Mouse (Mus musculus) hindbrain, embryonic 14.5 days (tissue): ENCODE measurements around the gene Atp6v0c. TPM values are rescaled to one million over a fixed set of nuclear protein-coding genes. Genes with fewer than 3 reads are reported as not detected.

ENCODE experiments used
- ATAC-seq: fragments of 200-750 bp; cut with Nextera tagmentation; 2 replicates; pipeline ENCODE4 v1.8.0; 2017; ENCODE audit warnings: moderate number of reproducible peaks, mild to moderate bottlenecking, moderate TSS enrichment, moderate library complexity; ENCODE audit not compliant: low FRiP score
- DNase-seq: peaks from one replicate; pipeline ENCODE4 v3.0.0-alpha.2; 2015; ENCODE audit warnings: low spot score
- H3K27ac ChIP-seq: fragments of 300-500 bp; sonication (generic); 2 replicates; pipeline ENCODE4 v1.5.1; 2014; ENCODE audit warnings: mild to moderate bottlenecking, moderate library complexity
- H3K27me3 ChIP-seq: fragments of 300-500 bp; sonication (generic); 2 replicates; pipeline ENCODE4 v1.6.1; 2014; ENCODE audit warnings: mild to moderate bottlenecking, low read length, mixed read lengths; ENCODE audit not compliant: control insufficient read depth, insufficient read depth
- H3K36me3 ChIP-seq: fragments of 300-500 bp; sonication (generic); replicated peaks from 2 replicates; pipeline ENCODE4 v1.6.1; 2014; ENCODE audit not compliant: control insufficient read depth, insufficient read depth
- H3K4me1 ChIP-seq: fragments of 300-500 bp; sonication (generic); replicated peaks from 2 replicates; pipeline ENCODE4 v1.6.1; 2014; ENCODE audit warnings: antibody characterized with exemption, low read length, mixed read lengths; ENCODE audit not compliant: control insufficient read depth, insufficient read depth
- H3K4me2 ChIP-seq: fragments of 300-500 bp; sonication (generic); replicated peaks from 2 replicates; pipeline ENCODE4 v1.6.1; 2014; ENCODE audit warnings: mild to moderate bottlenecking, moderate library complexity
- H3K4me3 ChIP-seq: fragments of 300-500 bp; sonication (generic); replicated peaks from 2 replicates; pipeline ENCODE4 v1.5.1; 2014; ENCODE audit warnings: mild to moderate bottlenecking, low read length
- H3K9ac ChIP-seq: fragments of 300-500 bp; sonication (generic); 2 replicates; pipeline ENCODE4 v1.6.1; 2014
- H3K9me3 ChIP-seq: fragments of 300-500 bp; sonication (generic); 2 replicates; pipeline ENCODE4 v1.6.1; 2016; ENCODE audit warnings: low read length; ENCODE audit not compliant: control insufficient read depth
- WGBS: fragments of 180-500 bp; shearing (Covaris S2); extraction: QIAGEN DNeasy Blood & Tissue Kit; methylation state at CpG from one replicate; pipeline ENCODE4 v1.1.7; 2014; 5-methylcytosine and 5-hydroxymethylcytosine counted together
- polyA plus RNA-seq: library from polyadenylated mRNA; unstranded; fragments of >200 nt; fragmentation: Nextera tagmentation; extraction: Ambion mirVana; gene quantifications from 2 replicates; pipeline ENCODE4 v1.2.1, GENCODE M21; 2014

The Atp6v0c gene
- polyA plus RNA-seq, 1 experiment from 2014 or later = 1,495 TPM

- peaks cover 26% of the 10 kb centered on the region for H3K4me1 ChIP-seq
Observed at GRCm38 (mm10) chr17:24163176-24163962, 6.1 kb downstream of the Atp6v0c start, which contains the start of gene Amdhd2. Gene Amdhd2 (minus strand): TSS chr17:24163766.

GRCm38 (mm10) chr17:24162584-24163175, 6.8 kb downstream of the Atp6v0c start:
- 36% methylated on average over 17 of the region's 17 CpGs for WGBS

More at GRCm38 (mm10) chr17:24163176-24163962, 6.1 kb downstream of the Atp6v0c start, which contains the start of gene Amdhd2:
- peak within 1 kb of the TSS; percentile 79 for H3K4me3 ChIP-seq
- no peaks in the 10 kb centered on the region for H3K27me3 ChIP-seq
- H3K9me3 ChIP-seq = no peaks in the 10 kb centered on the region
- H3K36me3 ChIP-seq = peaks cover 24% of the 10 kb centered on the region
- H3K4me2 ChIP-seq = peak within 1 kb of the TSS; percentile 99
- H3K9ac ChIP-seq = peak within 1 kb of the TSS; percentile 86
- 2% methylated on average over 47 of the region's 47 CpGs for WGBS
- peak; percentile 91 for ATAC-seq
- peak within 1 kb of the TSS; percentile 84 for H3K27ac ChIP-seq
- peak; percentile 97 for DNase-seq

GRCm38 (mm10) chr17:24161466-24161865, 8.0 kb downstream of the Atp6v0c start:
- no peaks in the 10 kb centered on the region for H3K27me3 ChIP-seq
- H3K4me3 ChIP-seq = no peak overlapping the region
- DNase-seq (no peak), ATAC-seq (no peak)
- peaks cover 22% of the 10 kb centered on the region for H3K36me3 ChIP-seq
- no peaks in the 10 kb centered on the region for H3K9me3 ChIP-seq
- no peak overlapping the region for H3K9ac ChIP-seq
- WGBS = 82% methylated on average over 5 of the region's 5 CpGs
- H3K4me2 ChIP-seq = no peak overlapping the region
- peaks cover 7% of the 10 kb centered on the region for H3K4me1 ChIP-seq
- no peak overlapping the region for H3K27ac ChIP-seq

More at GRCm38 (mm10) chr17:24162584-24163175, 6.8 kb downstream of the Atp6v0c start:
- H3K27me3 ChIP-seq = no peaks in the 10 kb centered on the region
- DNase-seq (no peak), ATAC-seq (no peak)
- peak overlapping the region; percentile 79 for H3K4me3 ChIP-seq
- H3K4me2 ChIP-seq = peak overlapping the region; percentile 99
- peak overlapping the region; percentile 84; the same call in 1 of the 2 replicates for H3K27ac ChIP-seq
- peaks cover 29% of the 10 kb centered on the region for H3K36me3 ChIP-seq
- no peaks in the 10 kb centered on the region for H3K9me3 ChIP-seq
- H3K9ac ChIP-seq = peak overlapping the region; percentile 86
- H3K4me1 ChIP-seq = peaks cover 19% of the 10 kb centered on the region

- Histone ChIP-seq H3K27ac (no peak overlapping the region), H3K4me3 (no peak overlapping the region), H3K36me3 (peaks cover 25% of the 10 kb centered on the region), H3K4me1 (peaks cover 2% of the 10 kb centered on the region), H3K27me3 (no peaks in the 10 kb centered on the region), H3K4me2 (no peak overlapping the region), H3K9me3 (no peaks in the 10 kb centered on the region), H3K9ac (no peak overlapping the region)
- WGBS = 92% methylated on average over 4 of the region's 4 CpGs
- ATAC-seq = no peak
- no peak for DNase-seq
Observed at GRCm38 (mm10) chr17:24157526-24157925, 12.0 kb downstream of the Atp6v0c start.

- Histone ChIP-seq H3K36me3 (peaks cover 25% of the 10 kb centered on the region), H3K4me1 (peaks cover 3% of the 10 kb centered on the region; the same call in 1 of the 2 replicates), H3K27ac (no peak overlapping the region), H3K4me3 (no peak overlapping the region), H3K9ac (no peak overlapping the region), H3K4me2 (no peak overlapping the region), H3K27me3 (no peaks in the 10 kb centered on the region), H3K9me3 (no peaks in the 10 kb centered on the region)
- DNase-seq = no peak
- ATAC-seq = no peak
- 93% methylated on average over 6 of the region's 6 CpGs for WGBS
Observed at GRCm38 (mm10) chr17:24157121-24157520, 12.4 kb downstream of the Atp6v0c start.

- Histone ChIP-seq H3K4me3 (no peak overlapping the region), H3K36me3 (peaks cover 25% of the 10 kb centered on the region), H3K9ac (no peak overlapping the region), H3K4me1 (peaks cover 7% of the 10 kb centered on the region; the same call in 1 of the 2 replicates), H3K9me3 (no peaks in the 10 kb centered on the region), H3K27me3 (no peaks in the 10 kb centered on the region), H3K4me2 (no peak overlapping the region), H3K27ac (no peak overlapping the region)
- no peak for DNase-seq
- WGBS = 87% methylated on average over 3 of the region's 3 CpGs
- no peak for ATAC-seq
Observed at GRCm38 (mm10) chr17:24156394-24156793, 13.1 kb downstream of the Atp6v0c start.

GRCm38 (mm10) chr17:24155742-24156141, 13.8 kb downstream of the Atp6v0c start:
- ATAC-seq (no peak), DNase-seq (no peak)
- WGBS = 95% methylated on average over 9 of the region's 9 CpGs
- Histone ChIP-seq H3K4me1 (peaks cover 7% of the 10 kb centered on the region; the same call in 1 of the 2 replicates), H3K36me3 (peaks cover 25% of the 10 kb centered on the region), H3K27ac (no peak overlapping the region), H3K4me2 (no peak overlapping the region), H3K9me3 (no peaks in the 10 kb centered on the region), H3K27me3 (no peaks in the 10 kb centered on the region), H3K9ac (no peak overlapping the region), H3K4me3 (no peak overlapping the region)

GRCm38 (mm10) chr17:24154463-24154862, 15.0 kb downstream of the Atp6v0c start:
- Histone ChIP-seq H3K4me2 (no peak overlapping the region), H3K27ac (no peak overlapping the region), H3K4me1 (peaks cover 7% of the 10 kb centered on the region; the same call in 1 of the 2 replicates), H3K27me3 (no peaks in the 10 kb centered on the region), H3K4me3 (no peak overlapping the region), H3K36me3 (peaks cover 25% of the 10 kb centered on the region), H3K9ac (no peak overlapping the region), H3K9me3 (no peaks in the 10 kb centered on the region)
- 81% methylated on average over 3 of the region's 3 CpGs for WGBS
- ATAC-seq (no peak), DNase-seq (no peak)

- 4% methylated on average over 26 of the region's 26 CpGs for WGBS
- peaks cover 13% of the 10 kb centered on the region for H3K36me3 ChIP-seq
- H3K4me2 ChIP-seq = peak overlapping the region; percentile 55
- H3K4me3 ChIP-seq = peak overlapping the region; percentile 27
- H3K27me3 ChIP-seq = no peaks in the 10 kb centered on the region
- DNase-seq (peak; percentile 73), ATAC-seq (peak; percentile 78)
- peaks cover 7% of the 10 kb centered on the region; the same call in 1 of the 2 replicates for H3K4me1 ChIP-seq
- no peaks in the 10 kb centered on the region for H3K9me3 ChIP-seq
- peak overlapping the region; percentile 46 for H3K9ac ChIP-seq
- H3K27ac ChIP-seq = no peak overlapping the region
Observed at GRCm38 (mm10) chr17:24151890-24152563, 17.5 kb downstream of the Atp6v0c start.
